Mouse (Mus musculus) testis, adult 2 months (tissue): ENCODE results near the gene Vat1l.

Source experiments
- CTCF ChIP-seq: fragments of 200-500 bp; IDR thresholded peaks from 2 replicates; pipeline ENCODE4 v1.5.1; 2012; ENCODE audit warnings: low read depth, mild to moderate bottlenecking, inconsistent platforms, low read length, moderate library complexity; ENCODE audit not compliant: control insufficient read depth, insufficient read depth, insufficient replicate concordance
- POLR2A ChIP-seq: fragments of 200-500 bp; IDR thresholded peaks from 2 replicates; pipeline ENCODE4 v1.6.1; 2012; ENCODE audit warnings: low read depth, mild to moderate bottlenecking, inconsistent platforms, low read length, moderate library complexity; ENCODE audit not compliant: control insufficient read depth

DNA sequence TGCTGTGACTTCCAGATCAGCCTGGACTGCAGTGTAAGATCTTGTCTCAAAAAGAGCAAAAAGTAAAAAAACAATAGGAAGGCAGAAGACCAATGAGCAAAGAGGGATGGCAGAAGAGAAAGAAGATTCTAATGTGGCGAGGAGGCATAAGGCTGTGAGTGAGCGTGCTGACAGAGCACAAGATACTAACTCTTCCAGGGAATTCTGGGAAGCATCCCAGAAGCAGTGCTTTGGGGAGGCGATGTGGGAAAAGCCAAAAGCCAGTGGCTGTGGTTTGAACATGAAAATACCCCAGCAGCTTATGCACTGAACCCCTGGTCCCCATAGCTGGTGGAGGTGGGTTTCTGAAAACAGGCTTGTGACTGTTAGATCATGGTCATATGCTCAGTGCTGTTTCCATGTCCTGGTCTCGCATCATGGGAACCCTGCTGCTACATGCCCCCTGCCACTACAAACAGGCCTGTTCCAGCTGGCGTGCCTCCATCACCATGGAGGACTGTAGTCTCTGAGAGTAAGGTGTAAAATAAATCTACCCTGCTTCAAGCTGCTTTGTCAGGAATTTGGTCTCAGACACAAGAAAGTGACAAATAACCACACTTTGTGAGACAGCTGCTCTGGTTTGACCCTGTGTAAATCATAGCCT lies 54.4 kb downstream of the Vat1l start:
- TF ChIP-seq POLR2A: no peak
- TF ChIP-seq CTCF: no peak
